Mouse (Mus musculus): ENCODE measurements around the gene Pzp. TPM values are rescaled to one million over a fixed set of nuclear protein-coding genes. Genes with fewer than 3 reads are reported as not detected.

Gene Pzp
- polyA plus RNA-seq, 1 experiment from 2014 or later: 1.4 TPM

DNA sequence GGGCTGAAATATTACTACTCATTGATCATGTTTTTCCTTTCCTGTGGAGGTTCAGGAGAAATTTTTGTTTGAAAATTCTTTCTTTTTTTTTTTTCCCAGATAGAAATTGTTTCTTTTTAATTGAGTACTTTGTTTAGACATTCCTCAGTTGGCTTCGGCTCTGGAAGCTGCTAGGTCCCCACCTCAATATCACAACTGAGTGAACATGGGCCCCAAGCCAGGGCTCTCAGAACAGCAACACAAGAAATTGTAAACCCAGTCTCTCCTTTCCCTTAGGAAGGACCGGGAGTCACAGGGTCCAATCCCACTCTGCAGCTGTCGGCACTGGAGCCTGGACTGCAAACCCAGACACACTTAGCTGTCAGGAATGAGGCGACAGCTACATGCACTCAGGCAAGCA, 2.0 kb upstream of the Pzp start:
- no peak overlapping the region for H3K9ac ChIP-seq (replicated peaks; ENCODE audit: low read length)
- no peaks in the 10 kb centered on the region for H3K27me3 ChIP-seq (ENCODE audit: insufficient read depth, low read length)
- 40% methylated on average over 4 of the region's 4 CpGs for WGBS
- H3K36me3 ChIP-seq (ENCODE audit: insufficient read depth, low read length): no peaks in the 10 kb centered on the region
- ATAC-seq (ENCODE audit: low FRiP score, low TSS enrichment): no peak
- H3K27ac ChIP-seq (ENCODE audit: low read length): no peak overlapping the region
- H3K9me3 ChIP-seq (ENCODE audit: low read length): no peaks in the 10 kb centered on the region
- H3K4me3 ChIP-seq (ENCODE audit: low read length): no peak overlapping the region
- H3K4me2 ChIP-seq (replicated peaks; ENCODE audit: low read depth, low read length): no peak overlapping the region
- H3K4me1 ChIP-seq (ENCODE audit: insufficient read depth, low read length): no peaks in the 10 kb centered on the region

DNA sequence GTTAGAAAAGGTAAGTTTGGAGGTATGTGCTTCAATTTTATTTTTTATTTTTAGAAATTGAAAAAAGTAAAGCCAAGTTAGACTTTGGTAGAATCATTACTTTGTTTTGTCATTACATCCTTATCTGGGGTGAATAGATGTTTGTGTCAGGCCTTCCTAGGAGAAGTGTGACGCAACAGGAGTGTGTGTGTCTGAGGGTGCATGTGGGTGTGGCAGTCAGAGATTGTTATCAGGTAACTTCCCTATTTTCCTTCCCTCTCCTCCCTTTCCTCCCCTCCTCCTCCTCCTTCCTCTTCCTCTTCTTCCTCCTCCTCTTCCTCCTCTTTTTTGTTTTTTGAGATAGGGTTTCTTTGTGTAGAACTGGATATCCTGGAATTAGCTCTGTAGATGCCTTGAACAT, 590 bp upstream of the Pzp start:
- Histone ChIP-seq H3K4me1 (ENCODE audit: insufficient read depth, low read length) (no peaks in the 10 kb centered on the region), H3K4me3 (ENCODE audit: low read length) (no peak overlapping the region), H3K4me2 (replicated peaks; ENCODE audit: low read depth, low read length) (no peak overlapping the region), H3K9me3 (ENCODE audit: low read length) (no peaks in the 10 kb centered on the region), H3K36me3 (ENCODE audit: insufficient read depth, low read length) (no peaks in the 10 kb centered on the region), H3K27ac (ENCODE audit: low read length) (no peak overlapping the region), H3K9ac (replicated peaks; ENCODE audit: low read length) (no peak overlapping the region), H3K27me3 (ENCODE audit: insufficient read depth, low read length) (no peaks in the 10 kb centered on the region)
- no peak for ATAC-seq (ENCODE audit: low FRiP score, low TSS enrichment)
- 80% methylated on average over 1 of the region's 1 CpGs for WGBS

DNA sequence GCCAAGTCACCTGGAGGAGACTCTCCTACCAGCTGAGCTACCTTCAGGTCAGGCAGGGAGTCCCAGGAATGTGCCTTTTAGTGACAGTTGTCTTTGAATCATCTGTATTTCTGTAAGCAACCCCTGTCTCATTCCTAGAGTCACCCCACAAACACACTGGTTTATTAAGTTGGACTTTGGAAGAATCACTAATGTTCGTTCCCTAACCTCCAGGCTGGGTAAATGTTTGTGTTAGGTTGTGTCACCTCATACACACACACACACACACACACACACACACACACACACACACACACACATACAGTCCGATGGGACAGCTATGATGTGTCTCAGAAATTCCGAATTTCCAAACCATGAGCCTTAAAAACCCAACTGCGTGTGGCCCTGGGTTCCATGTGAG, 719 bp downstream of the Pzp start:
- Histone ChIP-seq H3K27ac (ENCODE audit: low read length) (no peak overlapping the region), H3K4me3 (ENCODE audit: low read length) (no peak overlapping the region), H3K4me2 (replicated peaks; ENCODE audit: low read depth, low read length) (no peak overlapping the region), H3K9ac (replicated peaks; ENCODE audit: low read length) (no peak overlapping the region), H3K27me3 (ENCODE audit: insufficient read depth, low read length) (no peaks in the 10 kb centered on the region), H3K4me1 (ENCODE audit: insufficient read depth, low read length) (no peaks in the 10 kb centered on the region), H3K36me3 (ENCODE audit: insufficient read depth, low read length) (no peaks in the 10 kb centered on the region), H3K9me3 (ENCODE audit: low read length) (no peaks in the 10 kb centered on the region)
- no peak for ATAC-seq (ENCODE audit: low FRiP score, low TSS enrichment)
- WGBS: 88% methylated on average over 4 of the region's 4 CpGs

DNA sequence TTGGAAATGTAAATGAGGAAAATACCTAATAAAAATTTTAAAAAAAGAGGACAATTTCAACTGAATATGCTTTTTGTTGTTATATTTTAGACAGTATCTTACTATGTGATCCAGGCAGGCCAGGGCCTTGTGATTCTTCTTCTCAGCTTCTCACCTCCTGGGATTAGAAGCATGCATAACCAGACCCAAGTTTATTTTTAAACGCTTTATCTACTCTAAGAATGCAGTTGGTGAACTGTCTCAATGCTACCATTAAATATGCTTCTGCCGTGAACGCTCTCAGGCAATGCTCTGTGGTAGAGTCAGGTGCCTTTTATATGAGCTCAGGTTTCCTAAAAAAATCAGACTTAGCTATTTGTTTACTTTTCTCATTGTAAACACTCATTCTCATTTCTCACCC, 3.2 kb downstream of the Pzp start:
- H3K4me2 ChIP-seq (replicated peaks; ENCODE audit: low read depth, low read length): no peak overlapping the region
- H3K9ac ChIP-seq (replicated peaks; ENCODE audit: low read length): no peak overlapping the region
- WGBS: 89% methylated on average over 3 of the region's 3 CpGs
- H3K27ac ChIP-seq (ENCODE audit: low read length): no peak overlapping the region
- no peaks in the 10 kb centered on the region for H3K4me1 ChIP-seq (ENCODE audit: insufficient read depth, low read length)
- no peaks in the 10 kb centered on the region for H3K9me3 ChIP-seq (ENCODE audit: low read length)
- no peaks in the 10 kb centered on the region for H3K27me3 ChIP-seq (ENCODE audit: insufficient read depth, low read length)
- no peaks in the 10 kb centered on the region for H3K36me3 ChIP-seq (ENCODE audit: insufficient read depth, low read length)
- ATAC-seq (ENCODE audit: low FRiP score, low TSS enrichment): no peak
- H3K4me3 ChIP-seq (ENCODE audit: low read length): no peak overlapping the region

DNA sequence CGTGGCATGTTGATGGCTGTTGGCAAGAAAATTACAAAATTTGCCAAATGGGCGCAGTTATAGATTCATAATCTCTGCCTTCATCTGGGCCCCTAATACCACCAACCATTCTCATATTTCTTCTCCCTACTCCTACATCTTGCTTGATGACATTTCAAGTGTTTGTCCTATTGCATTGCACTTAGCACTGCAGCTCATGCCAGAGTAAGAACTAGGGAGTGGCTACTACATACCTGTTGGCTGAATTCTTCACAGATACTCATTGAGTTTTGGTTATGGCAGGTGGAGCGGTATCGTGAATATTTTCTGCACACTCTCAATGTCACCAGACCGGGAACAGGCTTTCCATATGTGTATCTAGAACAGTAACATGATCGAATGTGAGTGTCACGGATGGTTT, 7.4 kb downstream of the Pzp start:
- Histone ChIP-seq H3K36me3 (ENCODE audit: insufficient read depth, low read length) (no peaks in the 10 kb centered on the region), H3K9ac (replicated peaks; ENCODE audit: low read length) (no peak overlapping the region), H3K4me1 (ENCODE audit: insufficient read depth, low read length) (no peaks in the 10 kb centered on the region), H3K27me3 (ENCODE audit: insufficient read depth, low read length) (no peaks in the 10 kb centered on the region), H3K4me2 (replicated peaks; ENCODE audit: low read depth, low read length) (no peak overlapping the region), H3K9me3 (ENCODE audit: low read length) (no peaks in the 10 kb centered on the region), H3K27ac (ENCODE audit: low read length) (no peak overlapping the region), H3K4me3 (ENCODE audit: low read length) (no peak overlapping the region)
- 89% methylated on average over 7 of the region's 7 CpGs for WGBS
- ATAC-seq (ENCODE audit: low FRiP score, low TSS enrichment): no peak

DNA sequence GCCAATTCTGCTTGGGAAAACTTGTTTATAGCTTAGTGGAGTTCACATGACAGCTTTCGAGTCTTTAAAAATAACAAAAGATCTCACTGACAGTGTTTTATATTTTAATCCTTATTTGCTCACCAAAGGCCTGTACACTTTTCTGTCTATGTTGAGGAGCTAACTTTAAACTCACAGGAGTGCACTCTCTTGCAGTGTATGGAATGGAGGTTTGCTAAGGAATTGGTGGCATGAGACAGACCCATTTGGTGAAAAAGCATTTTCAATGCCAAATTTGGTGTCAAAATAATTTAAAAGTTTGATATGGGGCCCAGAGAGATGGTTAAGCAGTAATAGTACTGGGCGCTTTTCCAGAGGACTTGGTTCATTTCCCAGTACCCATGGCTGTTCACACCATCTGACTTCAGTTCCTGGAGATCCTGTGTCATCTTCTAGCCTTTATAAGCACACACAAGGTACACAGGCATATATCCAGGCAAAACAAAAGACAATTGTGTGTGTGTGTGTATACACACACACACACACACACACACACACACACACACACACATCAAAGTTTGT, 20.8 kb downstream of the Pzp start:
- Histone ChIP-seq H3K4me2 (replicated peaks; ENCODE audit: low read depth, low read length) (no peak overlapping the region), H3K36me3 (ENCODE audit: insufficient read depth, low read length) (no peaks in the 10 kb centered on the region), H3K4me3 (ENCODE audit: low read length) (no peak overlapping the region), H3K27me3 (ENCODE audit: insufficient read depth, low read length) (no peaks in the 10 kb centered on the region), H3K9ac (replicated peaks; ENCODE audit: low read length) (no peak overlapping the region), H3K9me3 (ENCODE audit: low read length) (no peaks in the 10 kb centered on the region), H3K27ac (ENCODE audit: low read length) (no peak overlapping the region), H3K4me1 (ENCODE audit: insufficient read depth, low read length) (no peaks in the 10 kb centered on the region)
- WGBS: 91% methylated on average over 2 of the region's 2 CpGs
- ATAC-seq (ENCODE audit: low FRiP score, low TSS enrichment): no peak

DNA sequence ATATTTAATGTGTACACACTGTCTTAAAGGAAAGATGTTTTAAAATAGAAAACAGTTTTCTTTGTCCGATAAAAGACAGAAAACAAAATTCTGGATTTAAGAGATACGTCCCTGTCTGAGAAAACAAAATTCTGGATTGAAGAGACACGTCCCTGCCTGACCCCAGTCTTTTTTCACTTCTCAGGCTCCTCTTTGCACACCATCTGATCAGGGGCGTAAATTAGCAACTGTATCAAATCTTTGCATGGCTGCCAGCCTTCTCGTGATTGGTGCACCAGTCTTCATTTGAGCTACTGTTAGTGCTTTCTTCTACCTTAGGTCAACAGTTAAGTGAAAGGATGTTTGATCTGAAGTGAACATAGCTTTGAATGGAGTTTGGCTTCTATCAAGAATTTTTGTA, 21.8 kb downstream of the Pzp start:
- Histone ChIP-seq H3K27me3 (ENCODE audit: insufficient read depth, low read length) (no peaks in the 10 kb centered on the region), H3K4me2 (replicated peaks; ENCODE audit: low read depth, low read length) (no peak overlapping the region), H3K36me3 (ENCODE audit: insufficient read depth, low read length) (no peaks in the 10 kb centered on the region), H3K9me3 (ENCODE audit: low read length) (no peaks in the 10 kb centered on the region), H3K27ac (ENCODE audit: low read length) (no peak overlapping the region), H3K4me1 (ENCODE audit: insufficient read depth, low read length) (no peaks in the 10 kb centered on the region), H3K4me3 (ENCODE audit: low read length) (no peak overlapping the region), H3K9ac (replicated peaks; ENCODE audit: low read length) (no peak overlapping the region)
- 72% methylated on average over 5 of the region's 5 CpGs for WGBS
- no peak for ATAC-seq (ENCODE audit: low FRiP score, low TSS enrichment)

DNA sequence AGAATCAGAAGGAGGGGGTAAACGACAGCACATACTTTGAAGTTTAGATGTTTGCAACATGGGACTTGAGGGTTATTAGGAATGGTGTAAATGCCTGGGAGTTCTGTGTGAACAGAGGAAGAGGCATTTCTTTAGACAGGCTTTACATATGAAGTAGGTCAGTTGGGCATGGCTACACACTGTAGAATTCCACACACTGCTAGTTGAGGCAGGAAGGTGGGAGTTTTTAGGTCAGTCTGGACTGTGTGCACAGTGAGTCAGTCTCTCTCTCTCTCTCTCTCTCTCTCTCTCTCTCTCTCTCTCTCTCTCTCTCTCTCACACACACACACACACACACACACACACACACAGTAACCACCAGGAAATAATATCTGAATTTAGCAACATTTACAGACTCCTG, 31.2 kb downstream of the Pzp start:
- ATAC-seq (ENCODE audit: low FRiP score, low TSS enrichment): no peak
- 33% methylated on average over 1 of the region's 1 CpGs for WGBS

DNA sequence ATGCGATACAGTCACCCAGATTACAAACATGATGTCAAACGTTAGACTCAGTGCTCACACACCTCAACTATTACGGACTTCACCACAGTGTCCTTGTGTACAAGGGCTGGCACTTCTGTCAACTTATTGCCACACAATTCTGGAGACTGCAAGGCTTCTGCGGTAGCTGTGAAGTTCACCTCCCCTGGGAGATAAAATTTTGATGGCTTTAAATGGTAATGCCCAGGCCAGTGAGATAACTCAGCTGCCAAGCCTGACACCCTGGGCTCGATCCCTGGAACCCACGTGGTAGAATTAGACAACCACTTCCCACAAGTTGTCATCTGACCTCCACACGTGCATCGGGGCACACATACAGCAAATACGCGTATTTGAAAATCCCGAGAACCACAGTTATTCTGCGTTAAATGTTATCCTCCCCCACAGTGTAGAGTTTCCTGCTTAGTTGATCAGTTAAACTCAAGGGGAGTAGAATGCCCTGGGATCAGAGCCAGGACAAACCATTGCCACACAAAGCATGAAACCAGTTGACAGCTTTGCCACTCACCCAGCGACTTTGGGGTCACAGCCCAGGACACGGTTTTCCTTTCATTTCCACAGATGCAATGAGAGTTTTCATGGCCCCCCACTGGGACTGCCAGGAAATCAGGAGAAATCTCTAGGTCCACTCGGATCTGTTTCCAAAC, 31.7 kb downstream of the Pzp start:
- Histone ChIP-seq H3K4me2 (replicated peaks; ENCODE audit: low read depth, low read length) (no peak overlapping the region), H3K27me3 (ENCODE audit: insufficient read depth, low read length) (no peaks in the 10 kb centered on the region), H3K9me3 (ENCODE audit: low read length) (no peaks in the 10 kb centered on the region), H3K36me3 (ENCODE audit: insufficient read depth, low read length) (no peaks in the 10 kb centered on the region), H3K9ac (replicated peaks; ENCODE audit: low read length) (no peak overlapping the region), H3K27ac (ENCODE audit: low read length) (no peak overlapping the region), H3K4me3 (ENCODE audit: low read length) (no peak overlapping the region), H3K4me1 (ENCODE audit: insufficient read depth, low read length) (no peaks in the 10 kb centered on the region)
- WGBS: 47% methylated on average over 15 of the region's 15 CpGs
- ATAC-seq (ENCODE audit: low FRiP score, low TSS enrichment): no peak

More for the DNA sequence above, 31.2 kb downstream of the Pzp start:
- Histone ChIP-seq H3K27me3 (ENCODE audit: insufficient read depth, low read length) (no peaks in the 10 kb centered on the region), H3K4me3 (ENCODE audit: low read length) (no peak overlapping the region), H3K27ac (ENCODE audit: low read length) (no peak overlapping the region), H3K9me3 (ENCODE audit: low read length) (no peaks in the 10 kb centered on the region), H3K4me2 (replicated peaks; ENCODE audit: low read depth, low read length) (no peak overlapping the region), H3K36me3 (ENCODE audit: insufficient read depth, low read length) (no peaks in the 10 kb centered on the region), H3K9ac (replicated peaks; ENCODE audit: low read length) (no peak overlapping the region), H3K4me1 (ENCODE audit: insufficient read depth, low read length) (no peaks in the 10 kb centered on the region)

DNA sequence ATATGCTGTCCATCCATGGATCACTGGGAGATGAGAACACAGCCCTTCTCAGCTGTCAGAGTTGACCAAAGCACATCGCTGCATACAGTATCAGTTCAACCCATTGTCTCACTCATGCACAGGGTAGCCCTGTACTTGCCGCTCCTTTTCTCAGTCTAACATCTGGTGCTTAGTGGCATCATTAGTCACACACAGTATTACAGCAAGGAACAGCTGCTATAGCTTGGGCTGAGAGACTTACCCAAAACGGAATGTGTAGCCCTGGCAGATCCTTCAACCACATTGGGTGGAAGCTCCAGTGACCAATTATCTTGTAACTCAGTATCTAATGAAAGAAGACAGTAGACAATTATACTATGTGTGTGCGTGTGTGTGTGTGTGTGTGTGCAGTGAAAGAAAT, 34.6 kb downstream of the Pzp start:
- H3K9me3 ChIP-seq (ENCODE audit: low read length): no peaks in the 10 kb centered on the region
- no peak overlapping the region for H3K9ac ChIP-seq (replicated peaks; ENCODE audit: low read length)
- no peaks in the 10 kb centered on the region for H3K4me1 ChIP-seq (ENCODE audit: insufficient read depth, low read length)
- H3K36me3 ChIP-seq (ENCODE audit: insufficient read depth, low read length): no peaks in the 10 kb centered on the region
- WGBS: 79% methylated on average over 4 of the region's 4 CpGs
- no peak overlapping the region for H3K4me3 ChIP-seq (ENCODE audit: low read length)
- no peak for ATAC-seq (ENCODE audit: low FRiP score, low TSS enrichment)
- H3K4me2 ChIP-seq (replicated peaks; ENCODE audit: low read depth, low read length): no peak overlapping the region
- H3K27me3 ChIP-seq (ENCODE audit: insufficient read depth, low read length): no peaks in the 10 kb centered on the region
- no peak overlapping the region for H3K27ac ChIP-seq (ENCODE audit: low read length)
